Mouse (Mus musculus) layer of hippocampus, postnatal 14 days (tissue): ENCODE measurements around the gene A030005K14Rik. TPM values are rescaled to one million over a fixed set of nuclear protein-coding genes. Genes with fewer than 3 reads are reported as not detected.

Experiments used
- DNase-seq, 2 experiments: peaks; one replicate each; pipeline ENCODE4 v3.0.0; 2021 to 2022; ENCODE audit warnings: low spot score in 2 of 2, mixed read lengths in 1 of 2
- total RNA-seq, 2 experiments: library from RNA; stranded (reverse); gene quantifications; 2 replicates each; pipeline ENCODE4 v1.2.3; 2021

Gene A030005K14Rik
- total RNA-seq, 2 experiments from 2014 or later, result not detected

GRCm38 (mm10) chr1:83036892-83037667, 22.1 kb downstream of the A030005K14Rik start:
- DNase-seq, result no peak

GRCm38 (mm10) chr1:83034509-83034908, 24.7 kb downstream of the A030005K14Rik start:
- no peak for DNase-seq

- DNase-seq, result no peak
Observed at GRCm38 (mm10) chr1:83032508-83032907, 26.7 kb downstream of the A030005K14Rik start.

GRCm38 (mm10) chr1:83031950-83032349, 27.2 kb downstream of the A030005K14Rik start:
- DNase-seq, result no peak

GRCm38 (mm10) chr1:83016556-83016955, 42.6 kb downstream of the A030005K14Rik start:
- no peak for DNase-seq

GRCm38 (mm10) chr1:83015329-83015879, 43.8 kb downstream of the A030005K14Rik start:
- no peak for DNase-seq

- no peak for DNase-seq
Observed at GRCm38 (mm10) chr1:83014477-83014876, 44.7 kb downstream of the A030005K14Rik start.

Other genes starting within 250 kb of the A030005K14Rik start
- gene Agfg1, start 219.9 kb downstream of the A030005K14Rik start, total RNA-seq, result 10 to 100 TPM; 80.4 to 83.2 TPM
- gene A030005L19Rik, start 146.1 kb downstream of the A030005K14Rik start, total RNA-seq, result under 1 TPM in 1 of 2 experiments, not detected in 1; 0.83 TPM
- gene A030014E15Rik, start 134.5 kb downstream of the A030005K14Rik start, total RNA-seq, result not detected
- not detected for gene Gm6217, start 128.0 kb downstream of the A030005K14Rik start, total RNA-seq
- not detected for gene A030003K21Rik, start 116.0 kb downstream of the A030005K14Rik start, total RNA-seq
- gene Gm7544, start 103.4 kb downstream of the A030005K14Rik start, total RNA-seq, result not detected
- gene Gm47955, start 99.1 kb downstream of the A030005K14Rik start, total RNA-seq, result not detected
- not detected for gene Gm47959, start 58.8 kb downstream of the A030005K14Rik start, total RNA-seq
- 1 to 10 TPM; 2.4 to 3.7 TPM for gene Slc19a3, start 20.9 kb downstream of the A030005K14Rik start, total RNA-seq
- gene Krtap28-10, start 16.9 kb downstream of the A030005K14Rik start, total RNA-seq, result not detected
- gene Gm47969, start 14.4 kb downstream of the A030005K14Rik start, total RNA-seq, result not detected
- not detected for gene Krtap28-13, start 1.6 kb upstream of the A030005K14Rik start, total RNA-seq
- not detected for gene Ccl20, start 57.4 kb upstream of the A030005K14Rik start, total RNA-seq
- gene Daw1, start 100.4 kb upstream of the A030005K14Rik start, total RNA-seq, result 1 to 10 TPM in 1 of 2 experiments, under 1 TPM in 1; 0.62 to 1.8 TPM